Mouse (Mus musculus) testis, postnatal 14 days (tissue): ENCODE data around the gene Cdca4.

Source experiments
- DNase-seq: peaks from one replicate; pipeline ENCODE4 v3.0.0; 2021; ENCODE audit warnings: low spot score

The Cdca4 gene

GRCm38 (mm10) chr12:112829244-112829864 is at the start of gene Cdca4:
TSS of gene Cdca4 (minus strand) at chr12:112829423.
- peak; percentile 97 for DNase-seq

- DNase-seq, result no peak
Observed at GRCm38 (mm10) chr12:112877607-112878020, 48.4 kb upstream of the Cdca4 start.

GRCm38 (mm10) chr12:112877073-112877576 is 47.9 kb upstream of the Cdca4 start:
- no peak for DNase-seq

- no peak for DNase-seq
Observed at GRCm38 (mm10) chr12:112876332-112877072, 47.3 kb upstream of the Cdca4 start.

- DNase-seq, result peak; percentile 76
Observed at GRCm38 (mm10) chr12:112875225-112876013, 46.2 kb upstream of the Cdca4 start.

- no peak for DNase-seq
Observed at GRCm38 (mm10) chr12:112874199-112874598, 45.0 kb upstream of the Cdca4 start.

- no peak for DNase-seq
Observed at GRCm38 (mm10) chr12:112873452-112874190, 44.4 kb upstream of the Cdca4 start.

- DNase-seq, result no peak
Observed at GRCm38 (mm10) chr12:112872991-112873390, 43.8 kb upstream of the Cdca4 start.

GRCm38 (mm10) chr12:112871272-112871671 is 42.0 kb upstream of the Cdca4 start:
- no peak for DNase-seq

- DNase-seq, result no peak
Observed at GRCm38 (mm10) chr12:112870775-112871174, 41.6 kb upstream of the Cdca4 start.

- no peak for DNase-seq
Observed at GRCm38 (mm10) chr12:112869783-112870204, 40.6 kb upstream of the Cdca4 start.

- DNase-seq, result no peak
Observed at GRCm38 (mm10) chr12:112868178-112869087, 39.2 kb upstream of the Cdca4 start, which contains the start of gene Gpr132. TSS of gene Gpr132 (minus strand) at chr12:112868228.

- no peak for DNase-seq
Observed at GRCm38 (mm10) chr12:112867106-112867674, 38.0 kb upstream of the Cdca4 start.

- no peak for DNase-seq
Observed at GRCm38 (mm10) chr12:112866467-112867080, 37.4 kb upstream of the Cdca4 start.

- no peak for DNase-seq
Observed at GRCm38 (mm10) chr12:112864804-112865203, 35.6 kb upstream of the Cdca4 start.

- DNase-seq, result no peak
Observed at GRCm38 (mm10) chr12:112861911-112862321, 32.7 kb upstream of the Cdca4 start.

- no peak for DNase-seq
Observed at GRCm38 (mm10) chr12:112860765-112861164, 31.5 kb upstream of the Cdca4 start.

- DNase-seq, result no peak
Observed at GRCm38 (mm10) chr12:112859930-112860329, 30.7 kb upstream of the Cdca4 start.

- no peak for DNase-seq
Observed at GRCm38 (mm10) chr12:112858581-112859336, 29.5 kb upstream of the Cdca4 start.
